Mouse (Mus musculus): ENCODE measurements around the gene Rsbn1. TPM values are rescaled to one million over a fixed set of nuclear protein-coding genes. Genes with fewer than 3 reads are reported as not detected.

Rsbn1 gene
- polyA plus RNA-seq, 1 experiment: 18.6 TPM

DNA sequence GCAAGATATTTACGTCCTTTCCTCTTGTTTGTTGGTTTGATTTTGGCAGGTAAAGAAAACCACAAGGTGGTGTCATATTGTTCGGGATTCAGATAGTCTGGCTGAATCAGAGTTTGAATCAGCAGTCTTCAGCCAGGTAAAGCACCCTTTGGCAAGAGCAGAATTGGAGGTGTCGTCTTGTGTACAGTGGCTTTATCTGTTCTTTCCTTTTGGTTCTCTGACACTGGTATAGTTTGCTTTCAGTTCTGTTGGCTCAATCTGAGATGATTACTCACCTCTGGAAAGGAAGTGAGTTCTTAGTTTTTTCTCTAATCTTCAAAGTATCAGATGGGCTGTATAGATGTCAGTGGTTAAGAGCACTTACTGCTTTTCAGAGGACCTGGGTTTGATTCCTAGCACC lies 77.4 kb downstream of the Rsbn1 start:
- no peak for TF ChIP-seq GATA1 (IDR thresholded peaks at IDR 0.05; ENCODE audit: low read length)

DNA sequence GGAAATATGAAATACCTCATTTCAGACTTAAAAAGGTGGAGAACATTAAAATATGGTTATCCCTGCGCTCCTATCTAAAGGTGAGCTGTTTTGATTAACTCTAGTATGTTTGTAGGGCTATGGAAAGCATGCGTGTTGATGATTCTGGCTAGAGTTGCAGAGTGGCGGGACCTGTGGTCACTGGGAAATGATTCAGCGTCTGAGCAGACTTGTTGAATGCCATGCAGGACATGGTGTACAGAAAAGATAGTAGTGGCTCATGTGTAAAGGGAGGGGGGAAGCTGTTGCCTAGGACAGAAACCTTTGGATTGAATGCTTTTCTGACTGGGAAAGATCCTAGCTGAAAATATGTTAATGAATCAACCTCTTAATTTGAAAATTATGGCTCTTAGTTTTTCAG lies 84.8 kb downstream of the Rsbn1 start:
- TF ChIP-seq GATA1 (IDR thresholded peaks at IDR 0.05; ENCODE audit: low read length): no peak

DNA sequence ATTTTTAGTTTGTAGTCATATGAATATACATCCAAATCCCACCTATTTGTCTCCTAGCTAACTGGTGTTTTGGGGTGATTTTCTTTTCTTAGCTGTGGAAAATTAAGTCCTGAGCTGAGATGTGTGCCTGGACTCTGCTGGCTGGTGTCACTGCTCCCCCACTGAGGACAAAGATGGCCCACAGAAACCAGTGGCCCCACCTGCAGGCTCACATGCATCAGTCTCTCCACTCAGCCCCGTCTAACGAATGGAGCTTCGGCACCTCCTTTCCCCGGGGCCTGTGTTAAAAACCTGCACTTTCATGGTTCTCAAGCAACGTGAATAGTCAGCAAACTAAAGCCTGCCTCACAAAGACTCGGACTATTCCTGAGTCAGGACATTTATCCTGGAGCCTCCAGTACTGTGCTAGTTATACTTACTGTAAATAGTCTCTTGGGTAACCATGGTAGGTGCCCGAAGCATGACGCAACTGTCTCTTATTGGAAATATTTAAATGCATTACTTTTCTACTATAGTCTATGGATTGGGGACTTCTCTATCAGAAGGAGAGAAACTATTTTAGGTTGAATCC lies 93.1 kb downstream of the Rsbn1 start:
- no peak for TF ChIP-seq GATA1 (IDR thresholded peaks at IDR 0.05; ENCODE audit: low read length)

DNA sequence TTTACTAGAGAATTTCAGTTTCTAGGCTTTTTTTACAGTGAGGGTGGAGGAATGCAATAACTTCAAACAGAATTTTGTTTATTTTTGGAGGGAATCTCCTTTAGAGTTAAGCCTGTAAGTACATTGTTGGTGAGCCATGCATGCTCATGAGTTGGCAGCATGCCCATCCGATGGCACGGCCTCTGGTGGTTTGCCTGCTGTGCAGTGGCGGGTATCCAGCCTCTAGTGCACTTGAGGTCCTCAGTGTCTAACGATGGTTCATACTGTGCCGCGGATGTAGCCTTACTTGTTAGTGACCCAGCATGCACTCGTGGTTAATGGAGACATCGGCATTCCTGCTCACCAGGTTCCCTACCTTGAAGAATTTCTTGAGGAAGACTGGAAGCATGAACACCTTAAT lies 93.6 kb downstream of the Rsbn1 start:
- no peak for TF ChIP-seq GATA1 (IDR thresholded peaks at IDR 0.05; ENCODE audit: low read length)

DNA sequence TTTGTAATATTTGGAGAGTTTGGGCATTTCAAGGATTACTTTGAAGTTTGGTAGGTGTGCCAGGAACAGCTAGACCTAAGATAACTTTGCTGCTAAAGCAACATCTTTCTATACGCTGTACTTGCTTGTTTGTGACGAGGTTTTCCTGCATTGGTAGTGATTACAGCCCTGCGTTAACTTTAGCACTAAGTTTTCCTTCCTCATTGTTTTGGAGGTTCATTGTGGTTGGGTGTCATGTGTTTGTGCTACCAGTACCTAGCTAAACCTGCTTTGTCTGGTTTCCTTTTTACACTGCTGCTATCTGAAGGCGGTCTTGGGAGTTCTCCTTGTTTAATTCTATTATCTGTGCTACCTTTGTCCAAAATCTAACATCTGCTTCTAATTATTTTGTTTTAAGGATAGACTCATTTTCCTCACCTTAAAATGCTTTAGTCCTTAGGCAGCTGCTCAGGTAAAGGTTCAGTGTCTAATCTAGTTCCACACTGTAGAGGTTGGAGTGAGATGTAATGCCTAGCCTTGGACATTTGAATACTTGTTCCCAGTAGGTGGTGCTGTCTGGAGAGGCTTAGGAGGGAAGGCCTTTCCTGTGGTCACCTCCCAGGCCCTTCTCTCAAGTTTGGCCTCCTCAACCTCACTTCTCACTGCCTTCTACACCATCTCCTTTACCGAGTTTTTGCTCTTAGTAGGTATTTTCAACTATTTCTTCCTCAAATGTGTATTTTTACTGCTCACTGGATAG lies 96.2 kb downstream of the Rsbn1 start:
- TF ChIP-seq GATA1 (IDR thresholded peaks at IDR 0.05; ENCODE audit: low read length): no peak

DNA sequence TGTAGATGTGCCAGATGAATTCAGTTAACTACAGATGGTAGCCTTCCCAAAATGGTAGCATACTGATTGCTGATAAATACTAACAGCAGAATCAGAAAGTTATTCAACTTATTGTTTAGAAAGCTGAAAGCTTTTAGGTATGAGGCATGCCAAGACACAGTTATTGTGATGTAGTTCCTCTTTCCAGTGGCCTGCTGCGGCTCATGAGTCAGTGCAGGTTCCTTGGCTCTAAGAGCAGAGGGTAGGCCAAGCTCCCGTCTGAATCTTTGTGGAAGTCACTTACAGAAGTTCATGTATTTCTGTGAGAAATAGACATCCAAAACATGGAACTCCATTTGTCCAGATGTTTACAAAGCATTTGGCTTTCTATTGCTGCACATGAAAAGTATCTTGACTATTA lies 98.1 kb downstream of the Rsbn1 start:
- no peak for TF ChIP-seq GATA1 (IDR thresholded peaks at IDR 0.05; ENCODE audit: low read length)

Other genes with a start within 250 kb of the Rsbn1 start
- not detected in 2 replicates for gene Olfml3, start 176.1 kb upstream of the Rsbn1 start, polyA plus RNA-seq (2012)
- gene Gm10964, start 174.8 kb upstream of the Rsbn1 start, polyA plus RNA-seq (2012): not detected in 2 replicates
- gene Hipk1, start 122.6 kb upstream of the Rsbn1 start, polyA plus RNA-seq (2012): 40.3 and 42.2 TPM in 2 replicates
- gene Dclre1b, start 104.7 kb upstream of the Rsbn1 start, polyA plus RNA-seq (2012): 4.4 and 7.7 TPM in 2 replicates
- 2.0 and 4.5 TPM in 2 replicates for gene Ap4b1, start 104.6 kb upstream of the Rsbn1 start, polyA plus RNA-seq (2012)
- 0.12 TPM in 2 replicates for gene Gm43064, start 104.5 kb upstream of the Rsbn1 start, polyA plus RNA-seq (2012)
- not detected in 2 replicates for gene Bcl2l15, start 81.5 kb upstream of the Rsbn1 start, polyA plus RNA-seq (2012)
- gene Ptpn22, start 54.3 kb upstream of the Rsbn1 start, polyA plus RNA-seq (2012): not detected in 2 replicates
- gene Phtf1, start 54.0 kb downstream of the Rsbn1 start, polyA plus RNA-seq (2012): 15.1 and 20.0 TPM in 2 replicates